Mouse (Mus musculus) frontal cortex, adult 2 months (tissue): ENCODE measurements at regions not wholly inside any gene's neighbourhood (a gene's known extent, or its start where the extent isn't known, plus 50 kb on each side); places are given as distances from the start of the nearest gene placed in this dataset.
"Not testable (repeated sequence)": the region's sequence is repeated elsewhere in the genome, so short reads cannot be mapped to it uniquely, and the experiment has no call there.

Experiments
- DNase-seq, 2 experiments: peaks; one replicate each; pipeline ENCODE4 v3.0.0; 2022; ENCODE audit warnings: low spot score in 1 of 2; ENCODE audit errors: extremely low spot score in 1 of 2

GRCm38 (mm10) chr1:12025791-12026190 is 611.9 kb downstream of the A830018L16Rik start:
- no peak for DNase-seq

GRCm38 (mm10) chr1:12027442-12027841 is 613.5 kb downstream of the A830018L16Rik start:
- no peak for DNase-seq

- no peak for DNase-seq
Observed at GRCm38 (mm10) chr1:12028074-12028473, 614.2 kb downstream of the A830018L16Rik start.

- DNase-seq = no peak
Observed at GRCm38 (mm10) chr1:12051931-12052482, 638.1 kb downstream of the A830018L16Rik start.

GRCm38 (mm10) chr1:12055865-12056560 is 642.1 kb downstream of the A830018L16Rik start:
- no peak for DNase-seq

GRCm38 (mm10) chr1:12065016-12065513 is 651.2 kb downstream of the A830018L16Rik start:
- no peak for DNase-seq

- no peak for DNase-seq
Observed at GRCm38 (mm10) chr1:12092564-12093504, 678.9 kb downstream of the A830018L16Rik start.

- DNase-seq = peak in 1 of 2 experiments; percentile 8
Observed at GRCm38 (mm10) chr1:12115041-12115828, 701.3 kb downstream of the A830018L16Rik start.

- peak in 1 of 2 experiments; percentile 8 for DNase-seq
Observed at GRCm38 (mm10) chr1:12117083-12117482, 703.2 kb downstream of the A830018L16Rik start.

GRCm38 (mm10) chr1:12120926-12121325 is 707.0 kb downstream of the A830018L16Rik start:
- no peak for DNase-seq

GRCm38 (mm10) chr1:12126611-12127010 is 712.7 kb downstream of the A830018L16Rik start:
- not testable (repeated sequence) for DNase-seq

GRCm38 (mm10) chr1:12170503-12170902 is 756.6 kb downstream of the A830018L16Rik start:
- DNase-seq = no peak

GRCm38 (mm10) chr1:12189646-12190233 is 775.8 kb downstream of the A830018L16Rik start:
- DNase-seq = no peak

GRCm38 (mm10) chr1:12192588-12192987 is 778.7 kb downstream of the A830018L16Rik start:
- DNase-seq = no peak

GRCm38 (mm10) chr1:12231089-12231488 is 817.2 kb downstream of the A830018L16Rik start:
- DNase-seq = no peak

GRCm38 (mm10) chr1:12242090-12242489 is 828.2 kb downstream of the A830018L16Rik start:
- no peak for DNase-seq

GRCm38 (mm10) chr1:12282493-12282892 is 868.6 kb downstream of the A830018L16Rik start:
- DNase-seq = peak in 1 of 2 experiments; percentile 7

- DNase-seq = no peak
Observed at GRCm38 (mm10) chr1:12285551-12285950, 871.6 kb downstream of the A830018L16Rik start.

- DNase-seq = no peak
Observed at GRCm38 (mm10) chr1:12286026-12286425, 872.1 kb downstream of the A830018L16Rik start.

GRCm38 (mm10) chr1:12288521-12288920 is 874.6 kb downstream of the A830018L16Rik start:
- no peak for DNase-seq
